33 mouse cellular contexts compared by ENCODE assay signal in the genomic region with DNA sequence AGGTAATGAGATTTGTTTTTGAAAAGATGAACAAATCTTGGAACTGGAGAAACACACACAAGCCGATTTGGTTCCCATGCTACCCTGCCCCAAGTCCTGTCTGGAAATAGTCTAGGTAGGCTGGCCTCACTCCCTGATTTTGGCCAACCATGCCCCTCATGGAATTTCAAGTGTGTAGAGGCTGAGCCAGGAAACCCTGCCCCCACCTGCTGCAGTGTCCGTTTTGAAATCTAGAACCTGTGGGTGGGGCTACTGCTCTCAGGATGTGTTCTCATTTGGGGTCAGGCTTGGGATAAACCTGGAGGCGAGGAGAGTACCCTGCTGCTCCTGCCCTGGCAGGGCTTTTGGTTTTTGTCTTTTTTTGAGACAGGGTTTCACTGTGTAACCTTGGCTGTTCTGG. TPM values are rescaled to one million over a fixed set of nuclear protein-coding genes. Genes with fewer than 3 reads are reported as not detected.
DNase-seq lines count a peak whose midpoint lies in the region; ATAC-seq and TF ChIP-seq lines count a peak whose summit lies in the region.
"Had no signal": no experiment of that assay in that cellular context is flagged by ENCODE, and none has a peak within 500 bp of the region (broad histone marks: within the 10 kb centered on the region; RNA-seq: fewer than 3 reads in every experiment).

No protein-coding gene starts in this region.

- no peak; the same call in 1 of the 2 replicates for TF ChIP-seq CTCF in heart, postnatal 0 days (IDR thresholded peaks at IDR 0.05; ENCODE audit: low read depth)

- H3K4me2 ChIP-seq in heart, postnatal 0 days (ENCODE audit: low read depth, low read length): no peak overlapping the region
- H3K4me2 ChIP-seq: embryonic facial prominence, embryonic 13.5 days; forebrain, embryonic 13.5 days; heart, embryonic 13.5 days; kidney, embryonic 15.5 days; midbrain, embryonic 15.5 days; neural tube, embryonic 12.5 days had no signal

- no peak for TF ChIP-seq EP300 in heart, postnatal 0 days (IDR thresholded peaks at IDR 0.05; ENCODE audit: low read depth)

- ATAC-seq in heart, postnatal 0 days (ENCODE audit: insufficient read depth, low read depth): peak; percentile 80
- ATAC-seq: forebrain, embryonic 13.5 days; intestine, postnatal 0 days; midbrain, embryonic 15.5 days had no signal

- H3K36me3 ChIP-seq in heart, postnatal 0 days (replicated peaks; ENCODE audit: control insufficient read depth, insufficient read depth, low read length): peaks cover 13% of the 10 kb centered on the region
- peaks cover 27% of the 10 kb centered on the region for H3K36me3 ChIP-seq in heart, embryonic 10.5 days
- H3K36me3 ChIP-seq: midbrain, embryonic 15.5 days had no signal

- H3K27me3 ChIP-seq in heart, postnatal 0 days (ENCODE audit: control insufficient read depth, insufficient read depth, low read length): no peaks in the 10 kb centered on the region
- H3K27me3 ChIP-seq in heart, embryonic 10.5 days (ENCODE audit: insufficient read depth, poor library complexity, severe bottlenecking): no peaks in the 10 kb centered on the region
- H3K27me3 ChIP-seq: CH12.LX; embryonic facial prominence, embryonic 13.5 days; forebrain, embryonic 13.5 days; heart, embryonic 13.5 days; kidney, embryonic 15.5 days; midbrain, embryonic 15.5 days; neural tube, embryonic 12.5 days had no signal

- H3K4me3 ChIP-seq in heart, postnatal 0 days (ENCODE audit: low read depth, low read length): no peak overlapping the region
- H3K4me3 ChIP-seq in heart, embryonic 10.5 days: no peak overlapping the region
- H3K4me3 ChIP-seq: embryonic facial prominence, embryonic 13.5 days; erythroblast, embryonic 14.5 days; forebrain, embryonic 13.5 days; heart, embryonic 13.5 days; kidney, embryonic 15.5 days; midbrain, embryonic 15.5 days; neural tube, embryonic 12.5 days had no signal

- 22% methylated on average over 3 of the region's 3 CpGs for WGBS in heart, postnatal 0 days
- 37% methylated on average over 3 of the region's 3 CpGs for WGBS in heart, embryonic 10.5 days

- intact Hi-C loops in gastrocnemius, postnatal 36 days (cut with DNase I): loop anchor here (5.0 to 10.0 kb wide), 3 partner anchors 54 to 217 kb away; no protein-coding TSS in a partner anchor

- H3K9me3 ChIP-seq in heart, postnatal 0 days (replicated peaks; ENCODE audit: control insufficient read depth, low read length): no peaks in the 10 kb centered on the region; the same call in 1 of the 2 replicates
- no peaks in the 10 kb centered on the region; the same call in 1 of the 2 replicates for H3K9me3 ChIP-seq in heart, embryonic 10.5 days
- H3K9me3 ChIP-seq: embryonic facial prominence, embryonic 13.5 days; forebrain, embryonic 13.5 days; heart, embryonic 13.5 days; midbrain, embryonic 15.5 days; neural tube, embryonic 12.5 days had no signal

- peak; percentile 17 to 38 for DNase-seq in gastrocnemius, adult 8-10 months (ENCODE audit: low spot score in 2 of 2)
- no peak for DNase-seq in gastrocnemius, postnatal 36 days
- peak; percentile 56 for DNase-seq in heart, postnatal 0 days (ENCODE audit: low spot score)
- DNase-seq in heart, embryonic 10.5 days (ENCODE audit: low spot score): no peak
- DNase-seq in R1 (ENCODE audit: low read depth, low spot score): peak; percentile 63
- peak; percentile 68 for DNase-seq in heart, postnatal 4 days
- DNase-seq in cerebellum, adult 9-11 months: no peak
- DNase-seq: adrenal gland, postnatal 10 days; B cell, adult 2 months; cerebellum, adult 2 months; cerebellum, postnatal 36 days; embryo, embryonic 11 days; kidney, postnatal 36 days; layer of hippocampus, postnatal 36 days; right cerebral cortex, postnatal 14 days had no signal

- H3K9ac ChIP-seq in heart, postnatal 0 days (replicated peaks; ENCODE audit: low read depth, low read length): no peak overlapping the region
- H3K9ac ChIP-seq: embryonic facial prominence, embryonic 13.5 days; forebrain, embryonic 13.5 days; heart, embryonic 13.5 days; kidney, embryonic 15.5 days; midbrain, embryonic 15.5 days; neural tube, embryonic 12.5 days had no signal

- peak overlapping the region; percentile 43; the same call in 1 of the 2 replicates for H3K27ac ChIP-seq in heart, postnatal 0 days (ENCODE audit: low read depth)
- H3K27ac ChIP-seq in heart, embryonic 10.5 days: no peak overlapping the region
- H3K27ac ChIP-seq: embryonic facial prominence, embryonic 13.5 days; forebrain, embryonic 13.5 days; heart, embryonic 13.5 days; kidney, embryonic 15.5 days; midbrain, embryonic 15.5 days; neural tube, embryonic 12.5 days had no signal

- peaks cover 4% of the 10 kb centered on the region; the same call in 1 of the 2 replicates for H3K4me1 ChIP-seq in heart, postnatal 0 days (ENCODE audit: control insufficient read depth, insufficient read depth)
- peaks cover 18% of the 10 kb centered on the region for H3K4me1 ChIP-seq in heart, embryonic 10.5 days
- H3K4me1 ChIP-seq: forebrain, embryonic 13.5 days; kidney, embryonic 15.5 days; midbrain, embryonic 15.5 days; neural tube, embryonic 12.5 days had no signal

RNA-seq across cellular contexts. Expression of a gene that starts 15.1 kb away (rescaled TPM):
- under 1 TPM in 1 of 4 experiments, not detected in 3; 0.27 TPM for total RNA-seq in gastrocnemius, adult 8-10 months (2022)
- total RNA-seq in gastrocnemius, postnatal 36 days (2021): under 1 TPM; 0.15 to 0.23 TPM
- not detected in 2 replicates for total RNA-seq in heart, postnatal 0 days (2014; rRNA removed; ENCODE audit: low replicate concordance)
- not detected in 2 replicates for polyA plus RNA-seq in heart, postnatal 0 days (2015; fragmentation: Nextera tagmentation; extraction: Ambion mirVana)
- polyA plus RNA-seq in heart, embryonic 10.5 days (2016; fragmentation: Nextera tagmentation; extraction: Ambion mirVana): not detected in 2 replicates
- total RNA-seq in heart, postnatal 4 days (2021): not detected
- total RNA-seq: left cerebral cortex, postnatal 10 days; liver, adult 2 months; megakaryocyte-erythroid progenitor cell, adult 5-6 weeks had no signal
- polyA plus RNA-seq: cerebellum, adult 2 months; embryonic facial prominence, embryonic 13.5 days; erythroblast, embryonic 14.5 days; forebrain, embryonic 13.5 days; frontal cortex, adult 2 months; G1E; heart, embryonic 13.5 days; hindbrain, embryonic 11.5 days; kidney, embryonic 15.5 days; limb, embryonic 11.5 days; liver, adult 2 months; liver, embryonic 16.5 days; neural tube, embryonic 12.5 days; urinary bladder, adult 2 months had no signal

RNA-seq across cellular contexts. Expression of a gene that starts 34.8 kb away (rescaled TPM):
- 1 to 10 TPM in 1 of 4 experiments, under 1 TPM in 2, not detected in 1; 0.56 to 1.3 (median 0.72) TPM for total RNA-seq in gastrocnemius, adult 8-10 months (2022)
- 1 to 10 TPM in 1 of 2 experiments, under 1 TPM in 1; 0.38 to 1.6 TPM for total RNA-seq in gastrocnemius, postnatal 36 days (2021)
- total RNA-seq in heart, postnatal 0 days (2014; rRNA removed; ENCODE audit: low replicate concordance): not detected in 2 replicates
- polyA plus RNA-seq in heart, postnatal 0 days (2015; fragmentation: Nextera tagmentation; extraction: Ambion mirVana): not detected in 2 replicates
- 0.15 and 0.23 TPM in 2 replicates for polyA plus RNA-seq in heart, embryonic 10.5 days (2016; fragmentation: Nextera tagmentation; extraction: Ambion mirVana)
- total RNA-seq in heart, postnatal 4 days (2021): under 1 TPM in 1 of 2 experiments, not detected in 1; 0.14 TPM
- total RNA-seq: layer of hippocampus, postnatal 36 days; liver, adult 2 months; megakaryocyte-erythroid progenitor cell, adult 5-6 weeks had no signal
- polyA plus RNA-seq: erythroblast, embryonic 14.5 days; forebrain, embryonic 13.5 days; liver, adult 2 months; midbrain, embryonic 15.5 days had no signal

RNA-seq across cellular contexts. Expression of a gene that starts 46.1 kb away (rescaled TPM):
- 100 to 1,000 TPM; 325 to 385 (median 343) TPM for total RNA-seq in gastrocnemius, adult 8-10 months (2022)
- 100 to 1,000 TPM; 294 to 317 TPM for total RNA-seq in gastrocnemius, postnatal 36 days (2021)
- 350 and 355 TPM in 2 replicates for total RNA-seq in heart, postnatal 0 days (2014; rRNA removed; ENCODE audit: low replicate concordance)
- polyA plus RNA-seq in heart, postnatal 0 days (2015; fragmentation: Nextera tagmentation; extraction: Ambion mirVana): 54.6 and 55.3 TPM in 2 replicates
- polyA plus RNA-seq in heart, embryonic 10.5 days (2016; fragmentation: Nextera tagmentation; extraction: Ambion mirVana): 70.4 and 73.3 TPM in 2 replicates
- total RNA-seq in heart, postnatal 4 days (2021): 100 to 1,000 TPM; 246 to 255 TPM

Comparison
In these comparisons a context has a peak if more than half of its experiments do, and no peak if none do; other contexts are left out.
1. DNase-seq: peak in gastrocnemius, adult 8-10 months (2 of 2), heart, postnatal 0 days (single experiment), R1 (single experiment) and heart, postnatal 4 days (single experiment); none in gastrocnemius, postnatal 36 days (0 of 2), heart, embryonic 10.5 days (single experiment) and cerebellum, adult 9-11 months (single experiment).